In the genomic region with DNA sequence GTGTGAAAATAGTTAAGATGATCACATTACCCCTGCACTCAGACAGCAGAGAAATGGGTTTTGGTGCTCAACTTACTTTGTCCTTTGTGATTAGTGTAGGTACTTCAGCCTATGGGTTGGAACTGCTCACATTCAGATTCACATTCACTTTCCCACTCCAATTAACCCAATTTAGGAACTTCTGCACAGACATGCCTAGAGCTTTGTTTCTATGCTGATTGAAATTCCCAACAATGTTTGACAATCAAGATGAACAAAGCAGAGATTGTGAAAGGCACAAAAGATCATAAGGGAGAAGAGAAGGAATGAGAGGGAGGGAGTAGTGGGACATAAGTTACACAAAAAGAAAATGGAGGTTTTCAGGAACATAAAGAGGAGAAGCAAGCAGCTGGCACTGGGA, we compare ENCODE assay signal across 23 mouse cellular contexts.
"Had no signal": no experiment of that assay in that cellular context is flagged by ENCODE, and none has a peak within 500 bp of the region (broad histone marks: within the 10 kb centered on the region; RNA-seq: fewer than 3 reads in every experiment).

No protein-coding gene starts in this region.

- H3K4me2 ChIP-seq: heart, embryonic 11.5 days; hindbrain, embryonic 13.5 days; hindbrain, embryonic 15.5 days; kidney, embryonic 15.5 days; limb, embryonic 12.5 days; liver, embryonic 11.5 days had no signal

- DNase-seq: gastrocnemius, postnatal 14 days; gastrocnemius, postnatal 36 days; heart, adult 11 months; heart, adult 2 months; heart, postnatal 10 days; heart, postnatal 4 days; kidney, adult 11 months; kidney, adult 2 months; kidney, adult 9 months; kidney, postnatal 14 days; kidney, postnatal 36 days; liver had no signal

- H3K27me3 ChIP-seq: hindbrain, embryonic 13.5 days; hindbrain, embryonic 15.5 days; kidney, embryonic 15.5 days; limb, embryonic 12.5 days had no signal

- ATAC-seq: hindbrain, postnatal 0 days; intestine, embryonic 16.5 days had no signal

- H3K4me3 ChIP-seq: heart, adult 2 months; hindbrain, embryonic 13.5 days; hindbrain, embryonic 15.5 days; kidney, embryonic 15.5 days; left cerebral cortex, adult 2 months; limb, embryonic 10.5 days; limb, embryonic 12.5 days had no signal

- H3K27ac ChIP-seq: heart, adult 2 months; hindbrain, embryonic 13.5 days; hindbrain, embryonic 15.5 days; hindbrain, postnatal 0 days; kidney, embryonic 15.5 days; kidney, postnatal 0 days; left cerebral cortex, adult 2 months; limb, embryonic 10.5 days; limb, embryonic 12.5 days had no signal

- H3K9me3 ChIP-seq: hindbrain, embryonic 13.5 days; hindbrain, embryonic 15.5 days; kidney, embryonic 15.5 days; limb, embryonic 10.5 days; limb, embryonic 12.5 days had no signal

- H3K9ac ChIP-seq: hindbrain, embryonic 13.5 days; hindbrain, embryonic 15.5 days; kidney, embryonic 15.5 days; limb, embryonic 12.5 days had no signal

- H3K4me1 ChIP-seq: hindbrain, embryonic 13.5 days; hindbrain, embryonic 15.5 days; kidney, embryonic 15.5 days; limb, embryonic 10.5 days; limb, embryonic 12.5 days had no signal

- H3K36me3 ChIP-seq: hindbrain, embryonic 13.5 days; hindbrain, embryonic 15.5 days; kidney, embryonic 15.5 days; limb, embryonic 10.5 days; limb, embryonic 12.5 days had no signal
